Mouse (Mus musculus): ENCODE data around the gene Klhl40. TPM values are rescaled to one million over a fixed set of nuclear protein-coding genes. Genes with fewer than 3 reads are reported as not detected.

The Klhl40 gene
- total RNA-seq, 2 experiments from 2014 or later, result 1.9 to 7.6 TPM

DNA sequence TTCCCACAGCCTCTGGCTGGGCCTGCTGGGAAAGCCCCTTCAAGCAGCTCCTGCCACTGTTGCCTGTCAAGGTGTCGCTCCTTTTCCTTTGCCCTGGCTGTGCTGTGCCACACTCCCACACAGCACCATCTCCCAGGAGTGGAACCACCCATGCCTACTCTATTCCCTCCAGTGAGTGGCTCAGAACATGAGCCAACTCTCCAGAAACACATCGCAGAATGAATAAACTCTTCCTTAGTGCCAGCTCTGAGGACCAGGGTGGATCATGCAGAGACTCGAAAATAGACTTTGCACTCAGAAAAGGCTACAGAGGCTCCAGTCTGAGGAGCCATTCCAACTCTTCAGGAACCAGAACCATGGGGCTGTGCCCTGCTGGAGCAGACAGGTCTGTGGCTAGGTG is 48.9 kb downstream of the Klhl40 start:
- DNase-seq, result no peak

DNA sequence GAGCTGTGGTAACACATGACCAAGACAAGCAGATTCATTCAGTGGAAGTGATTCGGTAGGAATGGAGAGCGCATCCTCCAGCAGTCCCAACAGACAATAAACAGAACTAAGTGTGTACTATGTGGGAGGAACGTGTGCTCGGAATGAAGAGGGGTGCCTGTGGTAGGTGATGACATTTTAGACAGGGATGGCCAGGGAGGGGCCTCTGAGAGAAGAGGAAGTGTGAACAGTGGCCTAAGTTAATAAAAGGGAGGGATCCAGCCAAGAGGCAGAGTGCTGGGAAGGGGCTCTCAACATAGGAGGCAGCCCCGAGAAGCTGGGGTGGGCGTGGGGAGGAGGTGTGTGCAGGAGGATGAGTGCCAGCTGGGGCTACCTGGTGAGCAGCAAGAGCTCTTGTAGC is 50.9 kb downstream of the Klhl40 start:
- DNase-seq, result no peak

DNA sequence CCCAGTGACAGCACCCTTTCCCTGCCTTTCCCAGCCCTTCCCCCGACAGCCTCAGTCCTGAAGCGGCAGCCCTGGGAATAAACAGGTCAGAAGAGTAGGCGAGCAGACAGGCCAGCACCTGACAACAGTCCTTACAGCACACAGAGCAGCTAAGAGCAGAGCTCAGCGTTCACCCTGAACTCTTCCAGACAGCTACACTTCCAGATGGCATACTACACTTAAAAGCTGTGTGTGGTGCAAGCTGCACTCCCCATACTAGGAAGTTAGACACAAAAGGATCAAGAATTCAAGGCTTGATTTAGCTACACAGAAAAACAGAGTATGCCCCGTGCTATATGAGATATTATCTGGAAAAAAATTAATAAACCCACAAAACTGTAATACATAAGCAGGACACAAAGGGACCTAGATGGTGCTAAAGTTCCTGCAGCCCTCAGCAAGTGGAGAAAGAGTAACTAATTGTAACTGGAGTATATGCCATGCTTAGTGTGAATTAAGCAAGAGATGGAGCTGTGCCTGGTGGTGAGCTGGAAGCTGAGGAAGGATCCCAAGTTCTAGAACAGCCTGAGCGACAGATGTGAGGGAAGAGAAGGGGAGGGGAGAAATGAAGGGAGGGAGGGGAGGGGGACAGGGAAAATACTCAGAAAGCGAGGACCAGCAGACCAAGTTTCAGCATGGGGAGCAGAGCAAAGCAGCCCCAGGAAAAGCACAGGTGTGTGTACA is 52.0 kb downstream of the Klhl40 start:
- no peak for DNase-seq

DNA sequence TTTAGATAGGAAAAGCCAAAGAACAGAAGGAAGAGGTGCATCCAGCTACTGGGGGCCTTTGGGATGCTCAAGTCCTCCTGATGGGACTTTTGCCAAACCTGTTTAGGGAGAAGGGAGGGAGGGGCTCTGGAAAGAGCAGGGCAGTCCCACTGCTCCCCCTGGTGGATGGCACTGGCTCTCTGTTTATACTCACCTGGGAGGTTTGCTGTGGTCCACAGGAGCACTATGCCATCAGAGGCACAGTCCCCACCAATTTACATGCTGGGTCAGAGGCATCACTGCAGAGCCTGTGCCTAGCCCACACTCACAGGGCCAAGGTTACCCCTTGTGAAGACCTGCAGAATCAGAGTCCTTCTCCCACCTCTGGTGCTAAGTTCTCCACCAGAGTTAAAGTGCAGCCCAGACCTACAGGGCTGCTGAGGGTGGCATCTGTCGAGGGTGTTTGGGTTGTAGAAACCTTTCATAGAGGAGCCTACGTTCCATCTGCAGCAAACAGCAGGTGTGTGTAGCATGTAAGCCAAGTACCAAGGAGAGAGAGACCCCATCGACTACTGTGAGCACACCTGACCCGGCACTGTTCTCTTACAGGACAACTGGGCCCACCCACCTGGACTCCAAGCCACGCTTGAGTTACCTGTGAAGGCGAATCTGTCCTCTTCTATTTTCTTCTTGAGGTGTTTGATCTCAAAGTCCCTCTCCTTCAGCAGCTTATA is 53.0 kb downstream of the Klhl40 start:
- DNase-seq, result peak; percentile 69

DNA sequence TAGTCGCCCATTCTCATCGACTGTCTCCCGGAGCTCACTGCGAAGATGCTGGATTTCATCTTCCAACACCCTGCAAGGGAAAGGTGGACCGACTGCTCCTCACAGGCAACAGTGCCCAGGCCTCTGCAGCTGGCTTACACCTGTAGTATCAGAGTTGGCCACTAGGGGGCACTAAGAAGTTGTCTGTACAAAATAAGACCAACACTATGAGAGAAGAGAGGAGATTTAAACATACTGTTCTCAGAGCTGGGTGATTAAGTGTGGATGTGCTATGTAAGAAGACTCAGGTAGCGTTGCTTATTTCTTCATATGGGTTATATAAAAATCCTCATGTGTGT is 53.5 kb downstream of the Klhl40 start:
- DNase-seq, result peak; percentile 91

Other genes with a start within 250 kb of the Klhl40 start
- gene Lyzl4, start 135.5 kb upstream of the Klhl40 start, total RNA-seq (2021), result under 1 TPM in 1 of 2 experiments, not detected in 1; 0.48 TPM
- gene Vipr1, start 134.9 kb upstream of the Klhl40 start, total RNA-seq (2021), result 1 to 10 TPM; 2.8 to 5.2 TPM
- gene Sec22c, start 72.1 kb upstream of the Klhl40 start, total RNA-seq (2021), result 1 to 10 TPM; 5.4 to 5.8 TPM
- gene Ss18l2, start 67.3 kb upstream of the Klhl40 start, total RNA-seq (2021), result 10 to 100 TPM; 51.5 to 60.9 TPM
- gene Nktr, start 58.4 kb upstream of the Klhl40 start, total RNA-seq (2021), result 10 to 100 TPM; 55.1 to 98.4 TPM
- gene Zfp651, start 18.3 kb upstream of the Klhl40 start, total RNA-seq (2021), result 10 to 100 TPM; 41.2 to 50.8 TPM
- 10 to 100 TPM in 1 of 2 experiments, 1 to 10 TPM in 1; 4.3 to 17.4 TPM for gene Hhatl, start 14.9 kb downstream of the Klhl40 start, total RNA-seq (2021)
- gene Ccdc13, start 61.9 kb downstream of the Klhl40 start, total RNA-seq (2021), result 1 to 10 TPM in 1 of 2 experiments, under 1 TPM in 1; 0.63 to 1.3 TPM
- 100 to 1,000 TPM; 111 to 113 TPM for gene Higd1a, start 80.8 kb downstream of the Klhl40 start, total RNA-seq (2021)
- 1 to 10 TPM; 3.0 to 3.4 TPM for gene Ackr2, start 120.7 kb downstream of the Klhl40 start, total RNA-seq (2021)
- gene Cyp8b1, start 138.7 kb downstream of the Klhl40 start, total RNA-seq (2021), result 10 to 100 TPM; 16.2 to 27.8 TPM
- gene Fam198a, start 173.4 kb downstream of the Klhl40 start, total RNA-seq (2021), result 1 to 10 TPM; 3.9 to 5.6 TPM
- 10 to 100 TPM; 13.0 to 16.6 TPM for gene Pomgnt2, start 219.5 kb downstream of the Klhl40 start, total RNA-seq (2021)

Measured in adrenal gland, postnatal 10 days (tissue).